Mouse (Mus musculus) small intestine, adult 2 months (tissue): ENCODE data around the gene Bach2. TPM values are rescaled to one million over a fixed set of nuclear protein-coding genes. Genes with fewer than 3 reads are reported as not detected.

Experiments
- H3K27ac ChIP-seq: fragments of 200-500 bp; 2 replicates; pipeline ENCODE4 v1.5.1; 2012; ENCODE audit warnings: low read depth, low read length, control low read depth, inconsistent platforms; ENCODE audit not compliant: insufficient read depth
- H3K27me3 ChIP-seq: fragments of 200-500 bp; 2 replicates; pipeline ENCODE4 v1.6.1; 2012; ENCODE audit warnings: mild to moderate bottlenecking, moderate library complexity, low read length, inconsistent platforms; ENCODE audit not compliant: control insufficient read depth, insufficient read depth
- H3K36me3 ChIP-seq: fragments of 200-500 bp; 2 replicates; pipeline ENCODE4 v1.6.1; 2012; ENCODE audit warnings: mild to moderate bottlenecking, low read length, control low read depth, inconsistent platforms; ENCODE audit not compliant: control insufficient read depth, insufficient read depth
- H3K4me1 ChIP-seq: fragments of 200-500 bp; 2 replicates; pipeline ENCODE4 v1.6.1; 2012; ENCODE audit warnings: low read length, inconsistent platforms, mixed read lengths; ENCODE audit not compliant: control insufficient read depth, insufficient read depth, insufficient read length
- H3K4me3 ChIP-seq: fragments of 200-500 bp; 2 replicates; pipeline ENCODE4 v1.5.1; 2012; ENCODE audit warnings: low read depth, mild to moderate bottlenecking, control low read depth, inconsistent platforms, low read length, moderate library complexity
- CTCF ChIP-seq: fragments of 200-500 bp; IDR thresholded peaks from 2 replicates; pipeline ENCODE4 v1.5.1; 2012; ENCODE audit warnings: low read depth, mild to moderate bottlenecking, control low read depth, inconsistent platforms, low read length, moderate library complexity, mixed read lengths; ENCODE audit not compliant: insufficient replicate concordance, insufficient read length; ENCODE audit errors: extremely low read depth
- POLR2A ChIP-seq: fragments of 200-500 bp; IDR thresholded peaks from 2 replicates; pipeline ENCODE4 v1.6.1; 2012; ENCODE audit warnings: low read depth, mild to moderate bottlenecking, control low read depth, inconsistent platforms, low read length, moderate library complexity
- WGBS: fragments of 180-500 bp; shearing (Covaris S2); methylation state at CpG from one replicate; pipeline ENCODE4 v1.1.7; 2018; 5-methylcytosine and 5-hydroxymethylcytosine counted together
- polyA plus RNA-seq: library from polyadenylated mRNA; depleted of rRNA; stranded (reverse); fragments of >200 nt; gene quantifications from 2 replicates; pipeline ENCODE4 v1.2.3, GENCODE M21; 2012

Gene Bach2
- polyA plus RNA-seq, 1 experiment, result 3.5 TPM

DNA sequence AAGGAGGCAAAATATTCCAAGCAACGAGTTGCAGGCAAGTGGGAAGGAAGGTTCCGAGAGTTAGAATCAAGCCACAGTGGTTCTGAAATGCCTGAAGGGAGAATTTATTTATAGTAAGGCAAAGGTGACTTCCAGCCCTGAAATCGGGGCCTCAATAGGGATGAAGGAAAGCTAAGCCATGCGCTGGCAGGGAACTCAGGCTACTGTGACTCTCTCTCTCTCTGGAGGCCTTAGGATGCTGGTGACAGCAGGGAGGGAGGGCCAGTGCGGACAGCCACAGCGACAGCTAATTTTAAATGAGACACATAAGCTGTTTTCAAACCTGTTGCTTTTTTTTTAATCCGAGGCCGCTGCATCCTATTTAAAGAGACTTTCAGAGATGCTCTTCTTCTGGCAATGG is 270.4 kb downstream of the Bach2 start:
- H3K36me3 ChIP-seq, result no peaks in the 10 kb centered on the region
- H3K4me3 ChIP-seq, result no peak overlapping the region
- 79% methylated on average over 8 of the region's 8 CpGs for WGBS
- no peaks in the 10 kb centered on the region for H3K4me1 ChIP-seq
- H3K27ac ChIP-seq, result no peak overlapping the region
- TF ChIP-seq CTCF (no peak), POLR2A (no peak)
- no peaks in the 10 kb centered on the region for H3K27me3 ChIP-seq

DNA sequence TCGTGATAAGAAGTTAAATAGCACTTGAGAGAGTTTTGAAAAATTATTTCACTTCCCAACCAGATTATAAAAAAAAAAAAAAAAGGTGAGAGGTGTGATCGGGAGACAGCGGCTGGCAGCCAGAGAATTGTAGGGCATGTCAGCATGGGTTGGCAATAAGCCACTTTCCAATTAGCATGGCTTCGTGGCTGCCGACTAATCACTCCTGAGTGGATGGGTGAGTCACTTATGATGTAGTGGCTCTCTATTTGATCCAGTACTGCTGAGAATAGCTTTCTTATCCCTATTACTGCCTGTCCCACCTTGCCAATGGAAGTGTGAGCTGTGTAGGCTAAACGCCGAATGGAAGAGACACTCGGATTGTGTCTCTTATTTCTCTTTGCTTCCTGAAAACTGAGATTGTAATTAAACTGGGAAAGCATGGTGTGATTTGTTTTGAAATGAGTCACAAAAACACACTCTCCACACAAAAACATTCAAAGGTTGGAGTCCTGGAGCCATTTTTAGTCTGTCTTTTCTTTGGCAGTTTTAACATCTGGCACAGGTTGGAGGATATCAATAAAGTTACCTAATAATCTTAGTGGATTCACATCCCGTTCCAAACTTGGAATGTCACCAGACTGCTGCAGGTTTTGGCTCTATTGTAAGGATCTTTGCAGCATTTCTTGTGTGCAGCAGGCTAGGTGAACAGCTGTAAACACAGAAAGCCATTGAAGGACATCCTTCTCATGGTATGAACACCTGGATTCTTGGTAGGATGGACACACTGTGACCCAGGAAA is 271.4 kb downstream of the Bach2 start:
- H3K36me3 ChIP-seq, result no peaks in the 10 kb centered on the region
- no peak overlapping the region for H3K27ac ChIP-seq
- no peak overlapping the region for H3K4me3 ChIP-seq
- H3K27me3 ChIP-seq, result no peaks in the 10 kb centered on the region
- no peak for TF ChIP-seq CTCF
- TF ChIP-seq POLR2A, result no peak
- H3K4me1 ChIP-seq, result no peaks in the 10 kb centered on the region
- WGBS, result 47% methylated on average over 9 of the region's 9 CpGs

DNA sequence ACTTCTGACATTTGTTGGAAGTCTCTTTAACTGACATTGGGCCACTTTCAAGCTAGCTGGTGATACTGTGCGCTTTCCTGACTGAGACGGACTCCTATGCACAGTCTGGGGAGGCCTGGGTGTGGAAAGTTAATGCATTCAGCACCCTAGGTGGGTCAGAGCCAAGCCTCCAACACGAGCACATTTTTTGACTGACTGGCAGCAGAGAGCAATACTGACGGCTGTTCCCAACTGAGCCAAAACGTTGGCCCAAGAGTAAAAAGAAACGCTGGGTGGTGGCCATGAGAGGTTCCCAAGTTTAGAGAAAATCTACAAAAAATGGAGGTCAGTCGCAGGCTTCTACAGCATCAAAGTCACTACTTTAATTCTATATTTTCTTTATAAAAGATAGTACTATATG is 272.3 kb downstream of the Bach2 start:
- Histone ChIP-seq H3K27me3 (no peaks in the 10 kb centered on the region), H3K4me3 (no peak overlapping the region), H3K4me1 (no peaks in the 10 kb centered on the region), H3K27ac (no peak overlapping the region), H3K36me3 (no peaks in the 10 kb centered on the region)
- no peak for TF ChIP-seq POLR2A
- TF ChIP-seq CTCF, result no peak
- WGBS, result 79% methylated on average over 7 of the region's 7 CpGs

DNA sequence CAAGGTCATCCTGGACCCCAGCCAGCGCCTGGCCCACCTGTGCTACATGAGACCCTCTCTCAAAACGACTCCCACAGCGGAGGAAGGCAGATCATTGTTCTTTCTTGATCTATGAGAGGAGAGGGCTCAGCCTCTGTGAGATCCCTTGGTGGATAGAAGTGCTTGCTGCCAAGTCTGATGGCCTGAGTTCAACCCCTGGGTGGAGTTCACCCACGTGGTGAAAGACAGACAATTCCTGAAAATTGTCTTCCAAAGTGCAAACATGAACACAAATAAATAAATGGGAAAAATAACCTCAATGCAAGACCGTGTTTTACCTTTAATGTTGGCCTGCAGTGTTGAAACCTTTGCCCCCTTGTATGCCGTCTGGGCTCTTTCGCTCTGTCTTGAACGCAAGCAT is 277.5 kb downstream of the Bach2 start:
- H3K27me3 ChIP-seq, result no peaks in the 10 kb centered on the region
- no peaks in the 10 kb centered on the region for H3K36me3 ChIP-seq
- no peak overlapping the region for H3K4me3 ChIP-seq
- H3K4me1 ChIP-seq, result no peaks in the 10 kb centered on the region
- 71% methylated on average over 8 of the region's 8 CpGs for WGBS
- no peak overlapping the region for H3K27ac ChIP-seq
- no peak for TF ChIP-seq POLR2A
- TF ChIP-seq CTCF, result no peak

DNA sequence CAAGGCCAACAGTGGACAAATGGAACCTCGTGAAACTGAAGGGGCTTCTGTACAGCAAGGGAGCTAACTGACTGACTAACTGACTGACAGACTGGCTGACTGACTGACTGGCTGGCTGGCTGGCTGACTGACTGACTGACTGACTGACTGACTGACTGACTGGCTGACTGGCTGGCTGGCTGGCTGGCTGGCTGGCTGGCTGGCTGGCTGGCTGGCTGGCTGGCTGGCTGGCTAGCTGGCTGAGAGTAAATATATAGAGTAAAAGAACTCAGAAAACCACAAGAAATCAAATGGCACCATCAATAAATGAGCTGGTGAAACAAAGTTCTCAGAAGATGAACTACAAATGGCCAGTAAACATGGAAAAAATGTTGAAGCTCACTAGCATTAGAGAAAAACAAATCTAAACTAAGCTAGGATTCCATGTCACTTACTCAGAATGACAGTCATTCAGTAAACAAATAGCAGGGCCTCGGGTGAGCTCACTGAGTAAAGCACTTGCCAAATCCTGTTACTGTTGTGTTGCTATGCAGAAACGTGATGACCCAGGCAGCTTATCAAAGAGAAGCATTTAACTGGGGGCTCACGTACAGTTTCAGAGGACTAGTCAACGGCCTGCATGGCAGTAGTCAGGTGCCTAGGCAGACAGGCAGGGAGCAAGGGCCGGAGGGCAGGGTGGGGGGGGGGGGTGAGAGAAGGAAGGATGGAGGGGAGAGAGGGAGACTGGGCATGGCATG is 280.4 kb downstream of the Bach2 start:
- 45% methylated on average over 6 of the region's 6 CpGs for WGBS

DNA sequence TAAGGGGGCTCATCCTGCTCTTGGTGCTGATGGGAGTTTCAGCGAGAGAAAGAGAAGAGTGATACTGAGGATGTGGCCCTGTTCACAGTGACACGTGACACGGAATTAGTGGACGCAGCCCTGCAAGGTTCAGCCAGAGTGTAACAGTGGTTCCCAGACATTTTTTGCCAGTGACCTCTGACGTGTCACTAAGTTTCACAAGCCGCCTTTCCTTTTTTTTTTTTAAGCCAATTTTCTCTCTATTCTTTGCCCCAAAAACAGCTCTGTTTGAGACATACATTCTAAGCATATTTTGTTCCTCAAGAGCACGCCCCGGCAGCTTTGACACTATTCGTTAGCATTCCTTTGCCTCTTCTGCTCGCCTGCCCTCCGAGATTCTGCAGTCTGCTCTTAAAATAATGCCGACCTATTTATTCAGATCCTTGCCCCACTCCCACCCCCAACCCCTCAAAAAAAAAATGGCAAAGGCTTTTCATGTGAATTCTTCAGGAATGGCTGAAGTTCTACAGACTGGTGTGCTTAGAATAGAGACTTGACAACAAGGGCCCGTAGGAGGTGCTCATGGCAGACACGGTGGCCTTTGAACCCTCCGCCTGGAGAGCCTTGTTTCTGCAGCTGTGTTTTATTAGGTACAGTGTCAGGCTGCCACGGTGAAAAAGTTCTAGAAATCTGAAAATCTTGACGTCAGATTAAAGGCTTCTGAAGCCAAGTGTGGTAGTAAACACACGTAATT is 282.2 kb downstream of the Bach2 start:
- no peaks in the 10 kb centered on the region for H3K36me3 ChIP-seq
- no peak overlapping the region for H3K4me3 ChIP-seq
- H3K27ac ChIP-seq, result no peak overlapping the region
- H3K27me3 ChIP-seq, result no peaks in the 10 kb centered on the region
- no peak for TF ChIP-seq POLR2A
- TF ChIP-seq CTCF, result no peak
- no peaks in the 10 kb centered on the region for H3K4me1 ChIP-seq
- WGBS, result 52% methylated on average over 18 of the region's 18 CpGs

More for the DNA sequence above, 280.4 kb downstream of the Bach2 start:
- Histone ChIP-seq H3K36me3 (no peaks in the 10 kb centered on the region), H3K4me3 (no peak overlapping the region), H3K27me3 (no peaks in the 10 kb centered on the region), H3K4me1 (no peaks in the 10 kb centered on the region), H3K27ac (no peak overlapping the region)
- TF ChIP-seq POLR2A (no peak), CTCF (no peak)

DNA sequence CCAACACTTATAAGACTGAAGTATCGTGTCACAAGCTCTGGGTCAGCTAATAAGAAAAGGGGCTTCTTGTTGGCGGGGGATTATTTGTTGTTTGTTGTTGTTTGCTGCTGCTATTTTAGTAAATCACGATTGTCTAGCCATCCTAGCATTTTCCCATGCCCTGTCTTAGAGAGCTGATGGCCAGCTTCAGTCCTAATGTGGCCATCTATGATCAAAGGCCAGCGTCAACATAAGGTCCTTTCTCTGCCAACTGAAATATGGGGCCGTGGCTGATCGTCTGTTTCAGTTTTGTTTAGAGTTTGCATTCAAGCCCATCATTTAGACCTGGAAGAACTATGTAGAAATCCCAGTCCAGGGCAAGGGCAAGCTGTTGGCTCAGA is 282.7 kb downstream of the Bach2 start:
- Histone ChIP-seq H3K36me3 (no peaks in the 10 kb centered on the region), H3K27ac (no peak overlapping the region), H3K4me1 (no peaks in the 10 kb centered on the region), H3K4me3 (no peak overlapping the region), H3K27me3 (no peaks in the 10 kb centered on the region)
- WGBS, result 51% methylated on average over 6 of the region's 6 CpGs
- TF ChIP-seq POLR2A, result no peak
- TF ChIP-seq CTCF, result no peak
